Mouse (Mus musculus) cerebellum, postnatal 36 days (tissue): ENCODE results near the gene A230050P20Rik.
A peak's percentile ranks its signal among the peaks of the same experiment; 100 is the strongest.
"Not testable (repeated sequence)": the region's sequence is repeated elsewhere in the genome, so short reads cannot be mapped to it uniquely, and the experiment has no call there.

Experiments
- DNase-seq, 2 experiments: peaks; one replicate each; pipeline ENCODE4 v3.0.0; 2021 to 2022; ENCODE audit warnings: mixed read lengths in 2 of 2

A230050P20Rik gene

GRCm38 (mm10) chr9:20868448-20869001 lies at the start of gene A230050P20Rik:
A230050P20Rik (plus strand) TSS chr9:20868642.
- peak; percentile 58 to 69 for DNase-seq

DNA sequence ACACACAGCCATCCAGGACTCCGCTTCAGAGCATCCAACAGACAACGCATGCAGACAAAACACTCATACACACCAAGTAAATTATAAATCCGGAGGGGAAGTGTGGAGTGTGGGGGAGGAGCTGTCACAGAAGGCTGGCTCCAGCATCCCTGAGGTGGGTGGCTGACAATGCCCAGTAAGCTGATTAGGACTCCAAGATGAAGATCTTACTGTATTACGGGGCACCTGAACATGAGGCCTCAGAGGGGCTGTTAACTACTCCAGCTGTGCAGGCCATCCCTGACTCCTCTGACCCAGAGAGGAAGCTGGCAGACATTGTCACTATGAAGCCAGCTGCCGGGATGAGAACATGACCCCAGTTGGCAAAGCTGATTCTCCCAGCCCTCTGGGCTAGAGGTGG lies 48.4 kb upstream of the A230050P20Rik start:
- no peak for DNase-seq

- no peak for DNase-seq
Observed at GRCm38 (mm10) chr9:20822821-20823220, 45.6 kb upstream of the A230050P20Rik start.

DNA sequence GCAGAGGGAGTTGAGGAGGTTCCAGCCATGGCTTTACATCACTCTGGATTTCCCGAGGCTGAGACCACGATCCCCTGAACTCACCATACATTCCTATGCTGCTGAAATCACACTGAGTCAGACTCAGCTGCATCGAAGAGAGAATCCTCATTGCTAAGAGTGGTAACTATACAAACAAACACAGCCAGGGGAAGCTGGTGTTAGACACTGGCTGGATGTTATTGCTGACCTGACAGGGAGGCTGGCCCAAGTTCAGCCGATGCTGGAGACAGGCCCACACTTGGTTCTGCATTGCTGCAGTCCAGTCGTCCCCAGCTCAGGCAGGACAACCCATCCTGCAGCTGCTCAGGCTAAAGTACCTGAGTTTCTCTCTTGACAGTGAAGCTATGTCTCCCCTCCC lies 42.7 kb upstream of the A230050P20Rik start:
- no peak for DNase-seq

DNA sequence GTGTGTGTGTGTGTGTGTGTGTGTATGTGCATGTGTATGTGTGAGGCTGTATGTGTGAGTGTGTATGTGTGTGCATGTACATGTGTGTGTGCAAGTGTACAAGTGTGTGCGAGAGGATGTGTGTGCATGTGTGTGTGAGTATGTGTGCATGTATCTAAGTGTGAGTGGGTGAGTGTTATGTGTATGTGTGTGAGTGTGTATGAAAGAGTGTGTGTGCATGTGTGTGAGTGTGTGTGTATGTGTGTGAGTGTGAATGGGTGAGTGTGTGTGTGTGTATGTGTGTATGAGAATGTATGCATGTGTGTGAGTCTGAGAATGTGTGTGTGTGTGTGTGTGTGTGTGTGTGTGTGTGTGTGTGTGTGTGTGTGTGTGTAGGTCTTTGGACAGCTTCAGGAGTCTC lies 40.3 kb upstream of the A230050P20Rik start:
- DNase-seq: no peak

DNA sequence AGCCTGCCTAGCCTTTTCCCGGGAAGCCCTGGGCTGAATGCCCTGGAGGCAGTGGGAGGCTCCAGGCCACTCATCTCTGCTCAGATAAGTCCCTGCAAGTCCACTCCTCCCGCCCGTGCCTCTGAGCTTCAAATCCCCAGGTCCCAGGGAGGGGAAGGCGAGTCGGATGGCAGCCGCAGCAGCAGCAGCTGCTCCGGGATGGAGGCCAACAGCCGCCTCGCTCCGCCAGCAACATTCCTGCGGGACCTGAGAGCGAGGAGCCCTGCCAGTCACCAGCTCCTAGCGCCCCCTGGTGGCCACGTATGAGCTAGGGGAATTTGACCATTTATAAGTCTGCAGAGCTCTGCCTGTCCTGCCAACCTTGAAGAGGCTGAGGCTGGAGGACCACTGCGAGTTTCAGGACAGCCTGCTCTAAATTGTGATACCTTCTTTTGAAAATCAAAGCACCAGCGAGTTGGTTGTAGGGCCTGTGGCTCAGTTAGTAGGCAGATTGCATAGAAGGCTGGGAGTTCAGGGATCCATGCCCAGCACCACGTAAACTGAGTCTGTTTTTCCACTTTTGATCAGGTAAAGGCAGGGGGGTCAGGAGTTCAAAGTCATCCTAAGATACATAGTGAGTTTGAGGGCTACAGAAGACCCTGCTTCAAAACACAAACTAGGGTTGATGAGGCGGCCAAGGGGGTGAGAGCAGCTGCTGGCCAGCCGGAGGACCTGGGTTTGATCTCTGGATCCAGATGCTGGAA lies 37.4 kb upstream of the A230050P20Rik start:
- DNase-seq: peak; percentile 93 to 94

DNA sequence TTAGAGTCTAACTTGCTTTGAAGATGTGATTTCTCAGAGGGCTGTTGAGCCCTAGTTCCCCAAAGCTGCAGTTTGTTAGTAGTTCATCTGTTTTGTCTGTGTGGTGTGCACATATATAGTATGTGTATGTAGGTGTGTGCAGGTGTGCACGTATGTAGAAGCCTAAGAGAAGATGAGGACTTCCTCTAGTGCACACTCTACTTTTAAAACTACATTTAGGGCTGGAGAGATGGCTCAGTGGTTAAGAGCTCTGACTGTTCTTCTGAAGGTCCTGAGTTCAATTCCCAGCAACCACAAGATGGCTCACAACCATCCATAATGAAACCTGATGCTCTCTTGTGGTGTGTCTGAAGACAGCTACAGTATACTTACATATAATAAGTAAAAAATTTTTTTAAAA lies 33.6 kb upstream of the A230050P20Rik start:
- DNase-seq: no peak

DNA sequence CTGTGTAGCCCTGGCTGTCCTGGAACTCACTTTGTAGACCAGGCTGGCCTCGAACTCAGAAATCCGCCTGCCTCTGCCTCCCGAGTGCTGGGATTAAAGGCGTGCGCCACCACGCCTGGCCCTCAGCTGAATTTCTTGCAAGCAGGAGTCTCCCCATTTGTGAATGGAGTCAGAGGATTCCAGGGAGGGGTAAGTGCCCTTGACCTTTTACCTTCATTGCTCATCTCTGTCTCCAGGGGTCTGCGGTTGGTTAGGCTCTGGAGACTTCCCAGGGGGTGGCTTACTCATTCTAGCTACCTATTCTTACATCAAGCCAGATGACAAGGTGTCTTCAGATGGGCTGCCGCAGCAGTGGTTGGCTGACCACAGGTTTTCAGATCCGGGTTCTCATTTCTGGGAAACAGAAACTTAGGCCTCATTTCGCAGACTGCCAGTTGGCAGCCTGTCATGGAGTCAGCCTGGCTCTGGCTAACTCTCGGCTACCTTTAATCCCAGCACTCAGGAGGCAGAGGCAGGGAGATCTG lies 32.9 kb upstream of the A230050P20Rik start:
- not testable (repeated sequence) for DNase-seq

DNA sequence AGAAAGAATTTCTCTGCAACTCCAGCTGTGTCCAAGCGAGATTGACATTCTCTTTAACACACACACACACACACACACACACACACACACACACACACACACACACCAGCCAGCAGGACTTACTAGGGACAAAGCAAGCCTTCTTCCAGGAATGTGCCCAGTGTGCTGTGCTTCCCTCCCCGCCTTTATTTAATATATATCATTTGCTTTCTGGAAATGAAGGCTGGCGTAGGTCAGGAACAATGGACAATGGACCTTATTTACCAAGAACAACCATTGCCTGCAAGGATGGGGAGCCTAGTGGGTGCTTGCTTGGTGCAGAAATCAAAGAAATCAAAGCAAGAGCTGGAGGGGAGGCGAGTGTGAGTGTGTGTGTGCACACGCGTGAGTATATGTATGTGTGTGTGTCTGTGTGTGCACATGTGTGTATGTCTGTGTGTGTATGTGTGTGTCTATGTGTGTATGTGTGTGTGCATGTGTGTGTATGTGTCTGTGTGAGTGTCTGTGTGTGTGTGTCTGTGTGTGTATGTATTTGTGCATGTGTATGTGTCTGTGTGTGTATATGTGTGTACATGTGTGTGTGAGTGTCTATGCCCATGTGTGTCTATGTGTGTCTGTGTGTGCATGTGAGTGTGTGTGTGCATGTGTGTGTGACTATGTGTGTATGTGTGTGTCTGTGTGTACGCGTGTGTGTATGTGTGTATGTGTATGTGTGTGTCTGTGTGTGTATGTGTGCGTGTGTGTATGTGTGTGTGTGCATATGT lies 31.1 kb upstream of the A230050P20Rik start:
- no peak for DNase-seq

DNA sequence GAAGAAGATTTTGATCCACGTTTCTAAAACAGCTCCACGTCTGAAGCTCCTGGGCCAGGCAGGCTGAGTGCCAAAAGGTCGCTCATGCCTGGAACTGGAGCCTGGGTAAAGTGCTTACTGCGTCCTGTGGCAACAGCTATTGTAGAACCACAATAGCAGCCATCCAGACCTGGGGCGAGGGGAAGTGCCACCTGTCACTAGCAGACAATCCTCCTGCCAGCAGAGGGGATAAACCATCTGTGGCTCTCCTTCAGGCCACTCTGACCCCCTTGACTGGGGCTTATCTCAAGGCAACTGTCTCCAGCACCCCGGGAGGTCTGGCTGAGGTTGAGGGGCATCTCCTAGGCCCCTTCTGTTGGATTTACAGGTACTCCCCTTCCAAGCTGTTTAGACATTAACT lies 29.5 kb upstream of the A230050P20Rik start:
- peak; percentile 5 to 10 for DNase-seq

DNA sequence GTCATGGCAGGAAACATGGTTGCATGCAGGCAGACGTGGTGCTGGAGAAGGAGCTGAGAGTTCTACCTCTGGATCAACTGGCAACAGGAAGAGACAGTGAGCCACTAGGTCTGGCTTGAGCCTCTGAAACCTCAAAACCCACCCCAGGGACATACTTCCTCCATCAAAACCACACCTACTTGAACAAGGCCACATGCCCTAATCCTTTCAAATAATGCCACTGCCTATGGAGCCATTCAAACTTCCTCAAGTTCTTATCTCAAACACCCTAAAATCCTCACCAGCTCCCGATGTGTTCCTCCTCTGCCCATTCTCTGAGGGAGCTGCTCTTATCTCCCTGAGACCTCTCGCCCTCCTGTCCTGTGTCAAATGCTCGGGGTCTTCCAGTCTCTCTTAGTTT lies 26.2 kb upstream of the A230050P20Rik start:
- no peak for DNase-seq

GRCm38 (mm10) chr9:20842670-20843069 lies 25.8 kb upstream of the A230050P20Rik start:
- DNase-seq: peak in 1 of 2 experiments; percentile 10

- no peak for DNase-seq
Observed at GRCm38 (mm10) chr9:20850179-20850578, 18.3 kb upstream of the A230050P20Rik start.

DNA sequence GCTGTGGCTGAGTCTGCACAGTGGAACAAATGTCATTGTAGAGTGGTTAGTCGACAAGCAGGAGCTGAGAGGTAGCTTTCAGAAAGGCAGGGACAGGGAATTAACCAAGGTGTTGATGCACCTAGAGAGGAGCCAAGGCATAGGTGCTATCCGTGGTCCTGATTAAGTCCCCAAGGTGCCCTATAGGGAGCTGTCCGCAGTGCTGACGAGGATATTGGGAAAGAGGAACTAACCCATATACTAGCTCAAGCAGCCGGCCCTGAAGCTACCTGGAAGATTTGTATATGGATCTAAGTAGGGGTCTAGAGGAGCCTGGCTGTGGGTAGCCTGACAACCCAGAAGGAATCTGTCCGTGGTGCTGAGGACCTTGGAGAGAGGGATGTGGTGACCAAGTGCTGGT lies 11.3 kb upstream of the A230050P20Rik start:
- DNase-seq: no peak

DNA sequence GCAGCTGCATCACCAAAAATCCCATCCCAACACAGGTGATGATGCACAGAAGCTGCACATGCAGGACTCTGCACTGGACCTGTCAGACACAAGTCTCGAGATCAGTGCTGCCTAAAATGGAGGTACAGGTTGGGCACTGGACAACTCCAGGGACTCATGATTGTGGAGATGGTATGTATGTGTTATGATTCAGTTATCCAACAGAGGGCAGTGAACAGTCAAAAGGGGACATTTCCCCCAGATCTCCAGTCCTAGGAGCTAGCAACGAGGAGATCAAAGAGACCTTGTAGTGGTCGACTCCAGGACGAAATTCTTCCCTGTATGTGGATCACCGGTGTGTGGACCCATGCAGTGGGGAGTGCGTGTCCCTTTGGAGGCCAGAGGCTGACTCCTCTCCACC lies 8.5 kb upstream of the A230050P20Rik start:
- DNase-seq: no peak

- no peak for DNase-seq
Observed at GRCm38 (mm10) chr9:20861821-20862220, 6.6 kb upstream of the A230050P20Rik start.

DNA sequence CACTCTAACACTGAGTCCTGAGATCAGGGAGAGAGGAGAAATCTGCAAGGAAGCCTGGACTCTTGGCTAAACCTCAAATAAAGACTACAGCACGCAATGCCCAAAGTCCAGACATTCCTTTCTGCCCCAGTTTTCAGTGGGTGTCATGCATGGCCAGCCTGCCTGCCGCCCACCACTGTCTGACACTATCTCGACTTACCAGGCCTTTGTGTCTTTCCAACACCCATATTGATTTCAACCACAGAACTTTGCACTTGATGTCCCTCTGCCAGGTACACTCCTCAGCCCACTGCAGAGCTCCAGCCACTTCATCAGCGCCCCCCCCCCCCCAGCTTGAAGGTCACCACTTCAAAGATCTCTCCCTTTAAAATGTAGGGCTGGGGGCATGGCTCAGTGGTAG lies 6.2 kb upstream of the A230050P20Rik start:
- DNase-seq: no peak

DNA sequence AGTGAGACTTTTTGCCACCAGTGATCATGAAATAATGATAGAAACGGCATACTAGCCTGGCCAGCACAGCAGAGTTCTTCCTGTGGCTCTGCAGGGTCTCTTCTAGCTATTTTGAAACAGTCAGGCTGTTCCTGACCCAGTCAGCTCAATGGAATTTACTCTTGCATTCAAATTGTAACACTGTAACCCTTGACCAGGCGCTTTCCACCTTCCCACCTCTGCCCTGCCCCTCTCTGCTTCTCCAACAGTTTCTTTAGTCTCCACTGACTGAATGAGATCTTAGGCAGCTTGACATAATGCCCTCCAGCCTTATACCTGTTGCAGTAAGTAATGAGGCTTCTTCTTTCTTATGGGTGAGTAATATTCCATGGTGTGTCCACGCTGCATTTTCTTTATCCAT lies 1.6 kb upstream of the A230050P20Rik start:
- no peak for DNase-seq

- no peak for DNase-seq
Observed at GRCm38 (mm10) chr9:20869246-20869645, 804 bp downstream of the A230050P20Rik start.

DNA sequence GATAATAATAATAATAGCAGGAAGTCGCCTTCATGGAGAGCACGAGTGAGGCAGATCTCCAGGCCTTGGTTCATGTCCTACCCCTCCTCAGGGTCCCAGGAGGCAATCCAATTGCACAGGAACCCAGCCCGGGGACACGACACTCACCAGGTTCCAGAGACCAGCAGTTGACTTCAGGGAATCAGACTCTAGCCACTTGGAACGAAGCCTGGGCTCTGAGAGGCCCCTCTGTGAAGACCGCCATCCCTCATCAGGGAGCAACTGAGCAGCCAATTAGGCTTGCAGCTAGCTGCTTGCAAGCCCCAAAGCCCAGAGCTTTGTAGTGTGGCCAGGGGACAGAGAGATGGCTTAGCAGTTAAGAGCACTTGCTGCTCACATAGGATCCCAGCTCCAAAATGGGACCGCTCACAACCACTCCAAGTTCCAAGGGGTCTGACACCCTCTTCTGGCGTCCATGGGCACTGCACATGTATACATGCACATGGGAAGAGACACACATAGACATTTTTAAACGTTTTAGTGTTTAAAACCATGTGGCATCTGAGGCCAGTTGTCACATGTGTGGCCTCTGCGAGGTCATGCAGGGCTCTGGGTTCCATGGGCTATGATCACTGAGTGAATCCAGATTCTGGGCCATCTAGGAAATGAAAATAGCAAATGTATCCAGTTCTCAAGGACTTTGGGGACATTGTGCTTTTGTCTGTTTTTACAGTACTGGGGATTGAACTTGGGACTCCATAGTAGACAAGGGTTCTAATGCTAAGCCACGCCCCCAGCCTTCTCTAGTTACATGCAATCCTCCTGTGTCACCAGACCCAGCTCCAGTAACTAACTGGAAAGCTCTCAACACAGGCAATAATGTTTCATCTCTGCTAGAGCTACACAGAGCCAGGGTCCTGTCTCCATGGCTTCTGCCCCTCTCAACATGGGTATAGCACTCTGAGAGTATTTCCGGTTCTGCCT lies 2.0 kb downstream of the A230050P20Rik start:
- no peak for DNase-seq

- DNase-seq: no peak
Observed at GRCm38 (mm10) chr9:20872991-20873390, 4.5 kb downstream of the A230050P20Rik start.

DNA sequence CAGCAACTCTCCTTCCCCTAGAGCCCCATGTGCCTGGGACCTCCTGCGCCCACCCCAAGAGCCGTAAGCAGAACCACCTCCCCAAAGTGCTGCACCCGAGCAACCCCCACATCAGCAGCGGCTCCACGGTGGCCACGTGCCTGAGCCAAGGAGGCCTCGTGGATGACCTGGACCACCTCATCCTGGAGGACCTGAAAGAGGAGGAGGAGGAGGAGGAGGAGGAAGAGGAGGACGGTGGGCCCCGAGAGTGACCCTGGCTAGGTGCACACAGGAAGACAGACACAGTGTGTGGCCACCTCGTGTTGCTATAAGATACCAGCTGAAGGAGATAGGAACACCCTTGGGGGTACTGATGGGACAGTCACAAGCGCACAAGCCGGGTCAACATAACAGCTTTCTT lies 5.1 kb downstream of the A230050P20Rik start:
- DNase-seq: no peak
